Mouse (Mus musculus) adrenal gland, postnatal 4 days (tissue): ENCODE results near the gene Irf3. TPM values are rescaled to one million over a fixed set of nuclear protein-coding genes. Genes with fewer than 3 reads are reported as not detected.

Experiments used
- DNase-seq, 2 experiments: peaks; one replicate each; pipeline ENCODE4 v3.0.0; 2021 to 2022; ENCODE audit warnings: low spot score in 2 of 2, mixed read lengths in 2 of 2
- total RNA-seq, 2 experiments: library from RNA; stranded (reverse); gene quantifications; 2 replicates each; pipeline ENCODE4 v1.2.3; 2021

The Irf3 gene
- total RNA-seq, 2 experiments from 2014 or later, result 106 to 111 TPM

GRCm38 (mm10) chr7:45027761-45028160, 30.3 kb downstream of the Irf3 start:
- no peak for DNase-seq

- DNase-seq, result no peak
These were observed 30.9 kb downstream of the Irf3 start for GRCm38 (mm10) chr7:45028351-45028750.

GRCm38 (mm10) chr7:45029995-45030394, 32.5 kb downstream of the Irf3 start:
- DNase-seq, result no peak

GRCm38 (mm10) chr7:45030857-45031256, 33.4 kb downstream of the Irf3 start:
- no peak for DNase-seq

- DNase-seq, result no peak
These were observed 36.4 kb downstream of the Irf3 start for GRCm38 (mm10) chr7:45033722-45034359.

GRCm38 (mm10) chr7:45035631-45036030, 38.2 kb downstream of the Irf3 start:
- no peak for DNase-seq

- DNase-seq, result no peak
These were observed 39.3 kb downstream of the Irf3 start for GRCm38 (mm10) chr7:45036702-45037101.

GRCm38 (mm10) chr7:45037720-45038361, 40.4 kb downstream of the Irf3 start:
- no peak for DNase-seq

GRCm38 (mm10) chr7:45038411-45038810, 41.0 kb downstream of the Irf3 start:
- DNase-seq, result no peak

- DNase-seq, result no peak
These were observed 43.4 kb downstream of the Irf3 start for GRCm38 (mm10) chr7:45040851-45041250.

GRCm38 (mm10) chr7:45043307-45043706, 45.9 kb downstream of the Irf3 start:
- no peak for DNase-seq

- no peak for DNase-seq
These were observed 48.3 kb downstream of the Irf3 start for GRCm38 (mm10) chr7:45045741-45046140.

GRCm38 (mm10) chr7:45046853-45047350, 49.5 kb downstream of the Irf3 start:
- DNase-seq, result no peak

- DNase-seq, result no peak
These were observed 50.0 kb downstream of the Irf3 start for GRCm38 (mm10) chr7:45047491-45047890.

- no peak for DNase-seq
These were observed 50.8 kb downstream of the Irf3 start for GRCm38 (mm10) chr7:45048001-45048890.

GRCm38 (mm10) chr7:45048923-45049657, 51.6 kb downstream of the Irf3 start:
- DNase-seq, result no peak

GRCm38 (mm10) chr7:45050945-45051600, 53.6 kb downstream of the Irf3 start:
- peak; percentile 58 to 68 for DNase-seq

- DNase-seq, result no peak
These were observed 54.1 kb downstream of the Irf3 start for GRCm38 (mm10) chr7:45051601-45051974.
